Mouse (Mus musculus): ENCODE measurements around the gene Trim33. TPM values are rescaled to one million over a fixed set of nuclear protein-coding genes. Genes with fewer than 3 reads are reported as not detected.

Trim33 gene
- polyA plus RNA-seq (2014; fragmentation: Nextera tagmentation; extraction: Ambion mirVana) = 21.5 and 25.2 TPM in 2 replicates

- no peaks in the 10 kb centered on the region for H3K9me3 ChIP-seq (ENCODE audit: control insufficient read depth, low read length)
- peak within 1 kb of the TSS; percentile 89 for H3K9ac ChIP-seq (ENCODE audit: low read length)
- peak within 1 kb of the TSS; percentile 95 for H3K4me2 ChIP-seq
- H3K27ac ChIP-seq (ENCODE audit: low read depth, low read length) = peak within 1 kb of the TSS; percentile 90
- no peaks in the 10 kb centered on the region for H3K27me3 ChIP-seq (ENCODE audit: control insufficient read depth, insufficient read depth, low read length)
- ATAC-seq (ENCODE audit: low FRiP score) = peak; percentile 90
- DNase-seq (ENCODE audit: low spot score, missing footprints) = peak; percentile 99
- no peaks in the 10 kb centered on the region for H3K36me3 ChIP-seq (ENCODE audit: control insufficient read depth, insufficient read depth, low read length)
- peak within 1 kb of the TSS; percentile 78 for H3K4me3 ChIP-seq (ENCODE audit: low read depth, low read length)
- WGBS = under 1% methylated on average over 98 of the region's 136 CpGs
- peaks cover 12% of the 10 kb centered on the region for H3K4me1 ChIP-seq (ENCODE audit: control insufficient read depth, insufficient read depth, low read length)
These were observed at the start of gene Trim33 for GRCm38 (mm10) chr3:103279182-103280149. TSS of gene Trim33 (plus strand) at chr3:103279293.

- H3K9me3 ChIP-seq (ENCODE audit: control insufficient read depth, low read length) = no peaks in the 10 kb centered on the region; the same call in 1 of the 2 replicates
- no peaks in the 10 kb centered on the region for H3K27me3 ChIP-seq (ENCODE audit: control insufficient read depth, insufficient read depth, low read length)
- no peaks in the 10 kb centered on the region for H3K36me3 ChIP-seq (ENCODE audit: control insufficient read depth, insufficient read depth, low read length)
- H3K4me2 ChIP-seq = no peak overlapping the region
- H3K9ac ChIP-seq (ENCODE audit: low read length) = no peak overlapping the region
- no peak overlapping the region for H3K27ac ChIP-seq (ENCODE audit: low read depth, low read length)
- DNase-seq (ENCODE audit: low spot score, missing footprints) = no peak
- H3K4me1 ChIP-seq (ENCODE audit: control insufficient read depth, insufficient read depth, low read length) = no peaks in the 10 kb centered on the region
- no peak for ATAC-seq (ENCODE audit: low FRiP score)
- WGBS = 79% methylated on average over 4 of the region's 4 CpGs
- no peak overlapping the region for H3K4me3 ChIP-seq (ENCODE audit: low read depth, low read length)
These were observed 46.7 kb upstream of the Trim33 start for GRCm38 (mm10) chr3:103232398-103232797.

GRCm38 (mm10) chr3:103241524-103241923 is 37.6 kb upstream of the Trim33 start:
- H3K27me3 ChIP-seq (ENCODE audit: control insufficient read depth, insufficient read depth, low read length) = no peaks in the 10 kb centered on the region
- no peaks in the 10 kb centered on the region for H3K4me1 ChIP-seq (ENCODE audit: control insufficient read depth, insufficient read depth, low read length)
- no peak overlapping the region for H3K4me2 ChIP-seq
- 87% methylated on average over 2 of the region's 2 CpGs for WGBS
- no peaks in the 10 kb centered on the region for H3K36me3 ChIP-seq (ENCODE audit: control insufficient read depth, insufficient read depth, low read length)
- ATAC-seq (ENCODE audit: low FRiP score) = no peak
- H3K4me3 ChIP-seq (ENCODE audit: low read depth, low read length) = no peak overlapping the region
- H3K9ac ChIP-seq (ENCODE audit: low read length) = no peak overlapping the region
- H3K9me3 ChIP-seq (ENCODE audit: control insufficient read depth, low read length) = no peaks in the 10 kb centered on the region
- DNase-seq (ENCODE audit: low spot score, missing footprints) = no peak
- no peak overlapping the region for H3K27ac ChIP-seq (ENCODE audit: low read depth, low read length)

- Histone ChIP-seq H3K36me3 (ENCODE audit: control insufficient read depth, insufficient read depth, low read length) (no peaks in the 10 kb centered on the region), H3K27ac (ENCODE audit: low read depth, low read length) (no peak overlapping the region), H3K27me3 (ENCODE audit: control insufficient read depth, insufficient read depth, low read length) (no peaks in the 10 kb centered on the region), H3K4me3 (ENCODE audit: low read depth, low read length) (no peak overlapping the region), H3K9me3 (ENCODE audit: control insufficient read depth, low read length) (no peaks in the 10 kb centered on the region), H3K4me1 (ENCODE audit: control insufficient read depth, insufficient read depth, low read length) (no peaks in the 10 kb centered on the region), H3K9ac (ENCODE audit: low read length) (no peak overlapping the region), H3K4me2 (no peak overlapping the region)
- DNase-seq (ENCODE audit: low spot score, missing footprints) (no peak), ATAC-seq (ENCODE audit: low FRiP score) (no peak)
- WGBS = 98% methylated on average over 3 of the region's 3 CpGs
These were observed 36.9 kb upstream of the Trim33 start for GRCm38 (mm10) chr3:103242156-103242555.

GRCm38 (mm10) chr3:103243491-103243890 is 35.6 kb upstream of the Trim33 start:
- Histone ChIP-seq H3K9ac (ENCODE audit: low read length) (no peak overlapping the region), H3K4me3 (ENCODE audit: low read depth, low read length) (no peak overlapping the region), H3K9me3 (ENCODE audit: control insufficient read depth, low read length) (no peaks in the 10 kb centered on the region), H3K4me2 (no peak overlapping the region), H3K27ac (ENCODE audit: low read depth, low read length) (no peak overlapping the region), H3K36me3 (ENCODE audit: control insufficient read depth, insufficient read depth, low read length) (no peaks in the 10 kb centered on the region), H3K27me3 (ENCODE audit: control insufficient read depth, insufficient read depth, low read length) (no peaks in the 10 kb centered on the region), H3K4me1 (ENCODE audit: control insufficient read depth, insufficient read depth, low read length) (no peaks in the 10 kb centered on the region)
- DNase-seq (ENCODE audit: low spot score, missing footprints) (no peak), ATAC-seq (ENCODE audit: low FRiP score) (no peak)
- WGBS = 84% methylated on average over 2 of the region's 2 CpGs

GRCm38 (mm10) chr3:103246627-103247260 is 32.3 kb upstream of the Trim33 start:
- 85% methylated on average over 17 of the region's 17 CpGs for WGBS
- no peaks in the 10 kb centered on the region for H3K9me3 ChIP-seq (ENCODE audit: control insufficient read depth, low read length)
- H3K9ac ChIP-seq (ENCODE audit: low read length) = no peak overlapping the region
- H3K4me2 ChIP-seq = no peak overlapping the region
- ATAC-seq (ENCODE audit: low FRiP score) (no peak), DNase-seq (ENCODE audit: low spot score, missing footprints) (no peak)
- no peaks in the 10 kb centered on the region for H3K27me3 ChIP-seq (ENCODE audit: control insufficient read depth, insufficient read depth, low read length)
- no peak overlapping the region for H3K27ac ChIP-seq (ENCODE audit: low read depth, low read length)
- no peak overlapping the region for H3K4me3 ChIP-seq (ENCODE audit: low read depth, low read length)
- H3K4me1 ChIP-seq (ENCODE audit: control insufficient read depth, insufficient read depth, low read length) = no peaks in the 10 kb centered on the region
- no peaks in the 10 kb centered on the region for H3K36me3 ChIP-seq (ENCODE audit: control insufficient read depth, insufficient read depth, low read length)

- Histone ChIP-seq H3K4me1 (ENCODE audit: control insufficient read depth, insufficient read depth, low read length) (no peaks in the 10 kb centered on the region), H3K36me3 (ENCODE audit: control insufficient read depth, insufficient read depth, low read length) (no peaks in the 10 kb centered on the region), H3K9ac (ENCODE audit: low read length) (no peak overlapping the region), H3K4me2 (no peak overlapping the region), H3K27me3 (ENCODE audit: control insufficient read depth, insufficient read depth, low read length) (no peaks in the 10 kb centered on the region), H3K27ac (ENCODE audit: low read depth, low read length) (no peak overlapping the region), H3K4me3 (ENCODE audit: low read depth, low read length) (no peak overlapping the region), H3K9me3 (ENCODE audit: control insufficient read depth, low read length) (no peaks in the 10 kb centered on the region)
- ATAC-seq (ENCODE audit: low FRiP score) (no peak), DNase-seq (ENCODE audit: low spot score, missing footprints) (no peak)
- WGBS = 75% methylated on average over 10 of the region's 10 CpGs
These were observed 22.8 kb upstream of the Trim33 start for GRCm38 (mm10) chr3:103256089-103256819.

GRCm38 (mm10) chr3:103262802-103263417 is 16.2 kb upstream of the Trim33 start:
- WGBS = 94% methylated on average over 12 of the region's 12 CpGs

More at GRCm38 (mm10) chr3:103262802-103263417, 16.2 kb upstream of the Trim33 start:
- Histone ChIP-seq H3K4me1 (ENCODE audit: control insufficient read depth, insufficient read depth, low read length) (no peaks in the 10 kb centered on the region), H3K9ac (ENCODE audit: low read length) (no peak overlapping the region), H3K27ac (ENCODE audit: low read depth, low read length) (no peak overlapping the region), H3K36me3 (ENCODE audit: control insufficient read depth, insufficient read depth, low read length) (no peaks in the 10 kb centered on the region), H3K27me3 (ENCODE audit: control insufficient read depth, insufficient read depth, low read length) (no peaks in the 10 kb centered on the region), H3K4me2 (no peak overlapping the region), H3K4me3 (ENCODE audit: low read depth, low read length) (no peak overlapping the region), H3K9me3 (ENCODE audit: control insufficient read depth, low read length) (no peaks in the 10 kb centered on the region)
- ATAC-seq (ENCODE audit: low FRiP score) (no peak), DNase-seq (ENCODE audit: low spot score, missing footprints) (no peak)

Data from midbrain, embryonic 11.5 days (tissue).